ENCODE assay signal across 12 mouse cellular contexts in genomic region chr6:31587655-31588054, GRCm38 (mm10). TPM values are rescaled to one million over a fixed set of nuclear protein-coding genes. Genes with fewer than 3 reads are reported as not detected.
DNase-seq lines count a peak whose midpoint lies in the region; TF ChIP-seq lines count a peak whose summit lies in the region.
"Had no signal": no experiment of that assay in that cellular context is flagged by ENCODE, and none has a peak within 500 bp of the region (broad histone marks: within the 10 kb centered on the region; RNA-seq: fewer than 3 reads in every experiment).

No protein-coding gene starts in this region.

- no peak for TF ChIP-seq POLR2A in MEL (IDR thresholded peaks at IDR 0.05; ENCODE audit: control insufficient read depth in 1 of 2, insufficient read depth in 1 of 2, low read depth in 1 of 2, low read length in 2 of 2, poor library complexity in 1 of 2)

- peak; percentile 87 for DNase-seq in heart, embryonic 10.5 days (ENCODE audit: low spot score)
- DNase-seq in heart, postnatal 10 days = no peak
- no peak for DNase-seq in MEL (ENCODE audit: low read depth, low spot score)
- DNase-seq in liver = peak; percentile 87
- DNase-seq in lung, postnatal 10 days = peak; percentile 66
- no peak for DNase-seq in gastrocnemius, postnatal 4 days (ENCODE audit: low spot score in 2 of 2)
- no peak for DNase-seq in right cerebral cortex, postnatal 4 days
- DNase-seq in spleen, postnatal 14 days (ENCODE audit: low spot score in 2 of 2) = no peak
- DNase-seq: adrenal gland, postnatal 25 days; cerebellum, adult 18-20 months had no signal

- peak overlapping the region; percentile 83 for H3K27ac ChIP-seq in heart, embryonic 10.5 days
- no peak overlapping the region for H3K27ac ChIP-seq in MEL (ENCODE audit: control insufficient read depth, low read depth, low read length)
- H3K27ac ChIP-seq: heart, embryonic 15.5 days; layer of hippocampus, adult 2 months had no signal

- peak overlapping the region; percentile 16; the same call in 1 of the 2 replicates for H3K4me3 ChIP-seq in heart, embryonic 10.5 days
- H3K4me3 ChIP-seq in MEL (ENCODE audit: control insufficient read depth in 1 of 2, insufficient read depth in 1 of 2, low read depth in 2 of 2, low read length in 2 of 2) = no peak overlapping the region
- H3K4me3 ChIP-seq: heart, embryonic 15.5 days; layer of hippocampus, adult 2 months had no signal

- peaks cover 66% of the 10 kb centered on the region for H3K4me1 ChIP-seq in heart, embryonic 10.5 days
- peaks cover 9 to 25% of the 10 kb centered on the region in 2 experiments for H3K4me1 ChIP-seq in MEL (ENCODE audit: control insufficient read depth in 1 of 2, insufficient read depth in 2 of 2, low read length in 2 of 2)

- TF ChIP-seq RAD21 in MEL (IDR thresholded peaks at IDR 0.05; ENCODE audit: low read depth, low read length) = no peak

- no peak for TF ChIP-seq CTCF in MEL (IDR thresholded peaks at IDR 0.05 in 2 of 3, conservative IDR thresholded peaks at IDR 0.05 in 1 of 3; ENCODE audit: control insufficient read depth in 1 of 3, insufficient read depth in 1 of 3, low read depth in 2 of 3, low read length in 3 of 3, poor library complexity in 1 of 3, severe bottlenecking in 1 of 3)

- no peaks in the 10 kb centered on the region for H3K36me3 ChIP-seq in heart, embryonic 10.5 days
- H3K36me3 ChIP-seq in MEL (ENCODE audit: control insufficient read depth in 1 of 2, insufficient read depth in 2 of 2, low read length in 2 of 2) = peaks cover 0 to 21% of the 10 kb centered on the region in 2 experiments; a peak in 2 of 4 replicates
- H3K36me3 ChIP-seq: heart, embryonic 15.5 days had no signal

- intact Hi-C loops in heart, postnatal 10 days (cut with DNase I) = no loop called here

- no peaks in the 10 kb centered on the region for H3K9me3 ChIP-seq in heart, embryonic 10.5 days
- no peaks in the 10 kb centered on the region for H3K9me3 ChIP-seq in MEL (replicated peaks; ENCODE audit: insufficient read depth, low read length)
- H3K9me3 ChIP-seq: heart, embryonic 15.5 days had no signal

- no peaks in the 10 kb centered on the region for H3K79me2 ChIP-seq in MEL (ENCODE audit: control insufficient read depth, insufficient read depth, low read length, poor library complexity)

- H3K9ac ChIP-seq in MEL (ENCODE audit: control insufficient read depth, low read depth, low read length, poor library complexity, severe bottlenecking) = no peak overlapping the region
- H3K9ac ChIP-seq: heart, embryonic 15.5 days had no signal

- peak in 1 of 2 experiments; percentile 53; a peak in 2 of 4 replicates for TF ChIP-seq EP300 in MEL (IDR thresholded peaks at IDR 0.05; ENCODE audit: low read depth in 1 of 2, low read length in 2 of 2)

- 15% methylated on average over 4 of the region's 4 CpGs for WGBS in heart, embryonic 10.5 days

- H3K27me3 ChIP-seq in heart, embryonic 10.5 days (ENCODE audit: insufficient read depth, poor library complexity, severe bottlenecking) = no peaks in the 10 kb centered on the region
- no peaks in the 10 kb centered on the region for H3K27me3 ChIP-seq in MEL (ENCODE audit: control insufficient read depth in 1 of 2, insufficient read depth in 2 of 2, low read length in 2 of 2)
- H3K27me3 ChIP-seq: heart, embryonic 15.5 days had no signal

TF ChIP-seq in MEL, 35 proteins besides CTCF, POLR2A, EP300 and RAD21:
- TF ChIP-seq RCOR1 (IDR thresholded peaks at IDR 0.05; ENCODE audit: low read depth, low read length) (0 out of 2 replicates have a peak, but pooled peaks have one; percentile 13), CHD1 (IDR thresholded peaks at IDR 0.05; ENCODE audit: low read depth, low read length) (no peak), E2F4 (IDR thresholded peaks at IDR 0.05; ENCODE audit: borderline replicate concordance, low read depth, low read length) (no peak), POLR2AphosphoS2 (IDR thresholded peaks at IDR 0.05; ENCODE audit: low read length) (no peak), SIN3A (IDR thresholded peaks at IDR 0.05; ENCODE audit: low read length) (no peak), MXI1 (IDR thresholded peaks at IDR 0.05; ENCODE audit: low read depth, low read length) (no peak), GABPA (IDR thresholded peaks at IDR 0.05; ENCODE audit: low read depth, low read length) (no peak), MAX (IDR thresholded peaks at IDR 0.05; ENCODE audit: low read length) (no peak), BHLHE40 (IDR thresholded peaks at IDR 0.05; ENCODE audit: borderline replicate concordance, low read depth, low read length) (no peak), TBP (IDR thresholded peaks at IDR 0.05; ENCODE audit: low read depth, low read length) (no peak), POLR2AphosphoS5 (IDR thresholded peaks at IDR 0.05; ENCODE audit: borderline replicate concordance, low read depth, low read length) (no peak), ZNF384 (IDR thresholded peaks at IDR 0.05; ENCODE audit: low read depth, low read length) (no peak), TCF12 (IDR thresholded peaks at IDR 0.05; ENCODE audit: low read depth, low read length) (0 out of 2 replicates have a peak, but pooled peaks have one; percentile 24), ZMIZ1 (IDR thresholded peaks at IDR 0.05; ENCODE audit: low read depth, low read length) (no peak), ZKSCAN1 (IDR thresholded peaks at IDR 0.05; ENCODE audit: low read depth, low read length) (no peak), ZC3H11A (IDR thresholded peaks at IDR 0.05; ENCODE audit: low read depth, low read length) (no peak), ELF1 (IDR thresholded peaks at IDR 0.05; ENCODE audit: low read depth, low read length) (no peak), GATA1 (IDR thresholded peaks at IDR 0.05; ENCODE audit: low read depth, low read length) (peak; percentile 25; the same call in 1 of the 2 replicates), ETS1 (IDR thresholded peaks at IDR 0.05; ENCODE audit: low read depth, low read length) (no peak), UBTF (IDR thresholded peaks at IDR 0.05; ENCODE audit: borderline replicate concordance, insufficient read depth, low read depth, low read length) (no peak), MAFK (IDR thresholded peaks at IDR 0.05; ENCODE audit: borderline replicate concordance, low read depth, low read length) (no peak), CHD2 (IDR thresholded peaks at IDR 0.05; ENCODE audit: low read length) (no peak), NRF1 (IDR thresholded peaks at IDR 0.05; ENCODE audit: insufficient read depth, low read depth, low read length, poor library complexity, severe bottlenecking) (no peak), MYB (IDR thresholded peaks at IDR 0.05; ENCODE audit: low read depth, low read length) (no peak), HCFC1 (IDR thresholded peaks at IDR 0.05; ENCODE audit: low read depth, low read length) (no peak), TAL1 (IDR thresholded peaks at IDR 0.05; ENCODE audit: low read length) (0 out of 2 replicates have a peak, but pooled peaks have one; percentile 24), USF1 (IDR thresholded peaks at IDR 0.05; ENCODE audit: low read depth, low read length) (no peak), MYC (IDR thresholded peaks at IDR 0.05; ENCODE audit: low read depth, low read length) (no peak), JUND (IDR thresholded peaks at IDR 0.05; ENCODE audit: low read depth, low read length) (no peak), MAZ (IDR thresholded peaks at IDR 0.05; ENCODE audit: low read depth, low read length) (no peak), SMC3 (IDR thresholded peaks at IDR 0.05; ENCODE audit: low read depth, low read length) (no peak)

RNA-seq across cellular contexts. Expression of gene Podxl, which starts 23.9 kb away (rescaled TPM):
- polyA plus RNA-seq in heart, embryonic 10.5 days (2016; fragmentation: Nextera tagmentation; extraction: Ambion mirVana) = 47.6 and 62.0 TPM in 2 replicates
- total RNA-seq in heart, postnatal 10 days (2021) = 100 to 1,000 TPM; 106 to 113 TPM
- total RNA-seq in MEL (2012; rRNA removed) = 14.2 and 19.1 TPM in 2 replicates
- polyA plus RNA-seq in MEL (2012; ENCODE audit: insufficient read depth in 1 of 2, insufficient read length in 2 of 2, low read depth in 1 of 2, low replicate concordance in 2 of 2, missing spikeins in 1 of 2) = 10 to 100 TPM in 1 of 2 experiments, not detected in 1; 40.8 TPM
- total RNA-seq in gastrocnemius, postnatal 4 days (2021) = 10 to 100 TPM; 19.8 to 25.6 TPM

Comparison
In these comparisons a context has a peak if more than half of its experiments do, and no peak if none do; other contexts are left out.
1. DNase-seq: peak in heart, embryonic 10.5 days (single experiment), liver (single experiment) and lung, postnatal 10 days (single experiment); none in heart, postnatal 10 days (0 of 2), MEL (single experiment), gastrocnemius, postnatal 4 days (0 of 2), right cerebral cortex, postnatal 4 days (single experiment) and spleen, postnatal 14 days (0 of 2).